Mouse (Mus musculus) liver, embryonic 15.5 days (tissue): ENCODE measurements around the gene Zfhx3. TPM values are rescaled to one million over a fixed set of nuclear protein-coding genes. Genes with fewer than 3 reads are reported as not detected.

Source experiments
- ATAC-seq: fragments of 200-750 bp; cut with Nextera tagmentation; 2 replicates; pipeline ENCODE4 v1.8.0; 2017; ENCODE audit warnings: moderate number of reproducible peaks, mild to moderate bottlenecking, moderate library complexity; ENCODE audit not compliant: insufficient read depth
- H3K27ac ChIP-seq: fragments of 300-500 bp; sonication (generic); replicated peaks from 2 replicates; pipeline ENCODE4 v1.5.1; 2015; ENCODE audit warnings: mild to moderate bottlenecking, inconsistent platforms
- H3K27me3 ChIP-seq: fragments of 300-500 bp; sonication (generic); 2 replicates; pipeline ENCODE4 v1.6.1; 2015; ENCODE audit warnings: mild to moderate bottlenecking, inconsistent platforms
- H3K36me3 ChIP-seq: fragments of 300-500 bp; sonication (generic); replicated peaks from 2 replicates; pipeline ENCODE4 v1.6.1; 2015; ENCODE audit warnings: moderate library complexity, mild to moderate bottlenecking, inconsistent platforms
- H3K4me1 ChIP-seq: fragments of 300-500 bp; sonication (generic); replicated peaks from 2 replicates; pipeline ENCODE4 v1.6.1; 2015; ENCODE audit warnings: inconsistent platforms
- H3K4me2 ChIP-seq: fragments of 300-500 bp; sonication (generic); 2 replicates; pipeline ENCODE4 v1.6.1; 2015; ENCODE audit warnings: moderate library complexity, mild to moderate bottlenecking, inconsistent platforms
- H3K4me3 ChIP-seq: fragments of 300-500 bp; sonication (generic); replicated peaks from 2 replicates; pipeline ENCODE4 v1.5.1; 2015; ENCODE audit warnings: mild to moderate bottlenecking, inconsistent platforms
- H3K9ac ChIP-seq: fragments of 300-500 bp; sonication (generic); 2 replicates; pipeline ENCODE4 v1.6.1; 2015; ENCODE audit warnings: moderate library complexity, mild to moderate bottlenecking, inconsistent platforms
- H3K9me3 ChIP-seq: fragments of 300-500 bp; sonication (generic); replicated peaks from 2 replicates; pipeline ENCODE4 v1.6.1; 2016; ENCODE audit warnings: inconsistent platforms
- WGBS: fragments of 180-500 bp; shearing (Covaris S2); methylation state at CpG from one replicate; pipeline ENCODE4 v1.1.7; 2015; ENCODE audit warnings: mixed read lengths; ENCODE audit not compliant: insufficient replicate concordance; 5-methylcytosine and 5-hydroxymethylcytosine counted together
- polyA plus RNA-seq: library from polyadenylated mRNA; unstranded; fragments of >200 nt; fragmentation: Nextera tagmentation; extraction: Ambion mirVana; gene quantifications from 2 replicates; pipeline ENCODE4 v1.2.1, GENCODE M21; 2015

Zfhx3 gene
- polyA plus RNA-seq, 1 experiment from 2014 or later, result 1.0 TPM

DNA sequence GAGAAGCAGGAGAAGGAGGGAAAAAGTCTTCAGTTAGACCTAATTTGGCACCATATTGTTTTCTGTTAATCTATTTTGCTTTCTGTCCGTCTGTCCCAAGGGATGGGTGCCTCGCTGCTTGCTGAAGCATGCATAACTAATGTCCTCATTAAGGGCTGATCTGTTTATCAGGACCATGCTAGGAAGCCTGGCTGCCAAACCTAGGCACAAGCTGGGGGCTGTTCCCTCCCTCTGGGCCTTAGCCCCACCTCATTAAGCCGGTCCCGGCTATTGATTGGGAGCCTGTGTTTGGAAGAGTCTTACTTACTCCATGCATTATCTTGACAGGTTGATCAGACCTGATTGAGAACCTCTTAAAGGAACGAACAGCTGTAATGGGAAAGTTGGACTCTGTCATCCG is 903.7 kb downstream of the Zfhx3 start:
- Histone ChIP-seq H3K27me3 (no peaks in the 10 kb centered on the region), H3K4me1 (no peaks in the 10 kb centered on the region; the same call in 1 of the 2 replicates), H3K27ac (no peak overlapping the region), H3K4me2 (no peak overlapping the region), H3K4me3 (no peak overlapping the region), H3K9me3 (no peaks in the 10 kb centered on the region), H3K9ac (no peak overlapping the region), H3K36me3 (no peaks in the 10 kb centered on the region)
- ATAC-seq, result no peak
- WGBS, result 62% methylated on average over 6 of the region's 6 CpGs

GRCm38 (mm10) chr8:108846827-108847226 is 904.4 kb downstream of the Zfhx3 start:
- Histone ChIP-seq H3K9ac (no peak overlapping the region), H3K9me3 (no peaks in the 10 kb centered on the region), H3K4me3 (no peak overlapping the region), H3K4me1 (no peaks in the 10 kb centered on the region; the same call in 1 of the 2 replicates), H3K27me3 (no peaks in the 10 kb centered on the region), H3K4me2 (no peak overlapping the region; the same call in 1 of the 2 replicates), H3K36me3 (no peaks in the 10 kb centered on the region), H3K27ac (no peak overlapping the region)
- WGBS, result 37% methylated on average over 11 of the region's 11 CpGs
- ATAC-seq, result no peak

GRCm38 (mm10) chr8:108847356-108847755 is 904.9 kb downstream of the Zfhx3 start:
- Histone ChIP-seq H3K9ac (no peak overlapping the region), H3K4me3 (no peak overlapping the region), H3K4me1 (no peaks in the 10 kb centered on the region; the same call in 1 of the 2 replicates), H3K27ac (no peak overlapping the region), H3K36me3 (no peaks in the 10 kb centered on the region), H3K9me3 (no peaks in the 10 kb centered on the region), H3K27me3 (no peaks in the 10 kb centered on the region), H3K4me2 (no peak overlapping the region)
- no peak for ATAC-seq
- WGBS, result 45% methylated on average over 2 of the region's 2 CpGs

- H3K9ac ChIP-seq, result no peak overlapping the region
- H3K36me3 ChIP-seq, result no peaks in the 10 kb centered on the region
- no peaks in the 10 kb centered on the region; the same call in 1 of the 2 replicates for H3K4me1 ChIP-seq
- no peaks in the 10 kb centered on the region for H3K9me3 ChIP-seq
- no peak for ATAC-seq
- H3K27me3 ChIP-seq, result no peaks in the 10 kb centered on the region
- no peak overlapping the region for H3K4me3 ChIP-seq
- 50% methylated on average over 3 of the region's 3 CpGs for WGBS
- no peak overlapping the region for H3K27ac ChIP-seq
- no peak overlapping the region for H3K4me2 ChIP-seq
Measured at GRCm38 (mm10) chr8:108848484-108848883, 906.0 kb downstream of the Zfhx3 start.

DNA sequence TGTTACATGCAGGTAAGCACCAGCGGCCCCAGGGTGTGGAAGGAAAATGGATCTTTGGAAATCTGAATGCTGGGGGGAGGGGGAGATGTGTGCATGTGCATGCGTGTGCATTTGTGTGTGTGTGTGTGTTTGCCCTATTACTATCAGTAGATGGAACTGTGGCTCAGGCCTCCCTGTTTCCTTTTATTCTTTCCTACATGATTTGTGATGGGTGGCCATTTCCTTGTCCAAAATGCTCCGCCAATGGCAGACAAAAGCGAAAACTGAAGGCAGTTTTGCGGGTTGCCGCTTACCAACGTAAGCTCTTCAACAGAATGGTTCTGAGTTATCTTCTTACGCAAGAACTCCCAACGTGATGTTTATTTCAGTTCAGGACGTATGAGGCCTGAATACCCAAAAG is 910.6 kb downstream of the Zfhx3 start:
- Histone ChIP-seq H3K9ac (no peak overlapping the region), H3K27ac (no peak overlapping the region), H3K4me2 (no peak overlapping the region), H3K27me3 (no peaks in the 10 kb centered on the region), H3K9me3 (no peaks in the 10 kb centered on the region), H3K4me1 (no peaks in the 10 kb centered on the region), H3K4me3 (no peak overlapping the region), H3K36me3 (no peaks in the 10 kb centered on the region)
- WGBS, result 64% methylated on average over 10 of the region's 10 CpGs
- ATAC-seq, result no peak

GRCm38 (mm10) chr8:108854444-108855102 is 912.1 kb downstream of the Zfhx3 start:
- H3K36me3 ChIP-seq, result no peaks in the 10 kb centered on the region
- no peaks in the 10 kb centered on the region for H3K4me1 ChIP-seq
- H3K4me2 ChIP-seq, result no peak overlapping the region
- H3K4me3 ChIP-seq, result no peak overlapping the region
- no peaks in the 10 kb centered on the region for H3K27me3 ChIP-seq
- WGBS, result 58% methylated on average over 12 of the region's 12 CpGs
- no peak overlapping the region for H3K27ac ChIP-seq
- H3K9ac ChIP-seq, result no peak overlapping the region
- no peak for ATAC-seq
- no peaks in the 10 kb centered on the region for H3K9me3 ChIP-seq

- WGBS, result 77% methylated on average over 8 of the region's 8 CpGs
Measured at GRCm38 (mm10) chr8:108859001-108859400, 916.6 kb downstream of the Zfhx3 start.

GRCm38 (mm10) chr8:108859983-108860382 is 917.5 kb downstream of the Zfhx3 start:
- Histone ChIP-seq H3K9me3 (no peaks in the 10 kb centered on the region), H3K4me2 (no peak overlapping the region), H3K36me3 (no peaks in the 10 kb centered on the region), H3K27me3 (no peaks in the 10 kb centered on the region), H3K4me1 (no peaks in the 10 kb centered on the region), H3K27ac (no peak overlapping the region), H3K9ac (no peak overlapping the region), H3K4me3 (no peak overlapping the region)
- 61% methylated on average over 9 of the region's 9 CpGs for WGBS
- ATAC-seq, result no peak

More at GRCm38 (mm10) chr8:108859001-108859400, 916.6 kb downstream of the Zfhx3 start:
- Histone ChIP-seq H3K4me3 (no peak overlapping the region), H3K27ac (no peak overlapping the region), H3K9ac (no peak overlapping the region), H3K9me3 (no peaks in the 10 kb centered on the region), H3K4me1 (no peaks in the 10 kb centered on the region), H3K4me2 (no peak overlapping the region), H3K27me3 (no peaks in the 10 kb centered on the region), H3K36me3 (no peaks in the 10 kb centered on the region)
- ATAC-seq, result no peak

GRCm38 (mm10) chr8:108863440-108863839 is 921.0 kb downstream of the Zfhx3 start:
- H3K36me3 ChIP-seq, result no peaks in the 10 kb centered on the region
- no peak for ATAC-seq
- 71% methylated on average over 10 of the region's 10 CpGs for WGBS
- no peak overlapping the region for H3K9ac ChIP-seq
- no peaks in the 10 kb centered on the region for H3K27me3 ChIP-seq
- peaks cover 19% of the 10 kb centered on the region for H3K4me1 ChIP-seq
- no peaks in the 10 kb centered on the region for H3K9me3 ChIP-seq
- no peak overlapping the region for H3K4me3 ChIP-seq
- no peak overlapping the region for H3K4me2 ChIP-seq
- no peak overlapping the region for H3K27ac ChIP-seq

DNA sequence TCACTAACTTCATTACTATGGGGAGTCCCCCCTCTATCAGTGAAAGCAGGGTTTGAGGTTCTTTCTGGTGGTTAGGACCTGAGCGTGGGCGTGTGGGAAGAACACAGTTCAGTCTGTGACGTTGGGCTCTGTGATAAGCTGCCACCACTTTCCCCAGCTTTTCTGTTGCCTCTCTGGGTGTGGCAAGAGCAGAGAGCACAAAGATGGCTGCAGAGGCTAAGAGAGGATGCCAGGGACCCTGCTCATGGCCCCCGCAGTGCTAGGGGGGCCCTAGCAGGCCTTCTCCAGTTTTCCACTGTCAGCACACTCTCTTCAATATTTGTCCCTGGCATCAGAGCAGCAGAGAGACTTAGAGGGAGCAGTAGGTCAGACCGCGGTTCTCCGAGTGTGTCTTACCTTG is 924.0 kb downstream of the Zfhx3 start:
- no peak overlapping the region for H3K9ac ChIP-seq
- H3K27me3 ChIP-seq, result no peaks in the 10 kb centered on the region
- no peak overlapping the region for H3K4me3 ChIP-seq
- no peak for ATAC-seq
- H3K9me3 ChIP-seq, result no peaks in the 10 kb centered on the region
- 52% methylated on average over 7 of the region's 7 CpGs for WGBS
- no peak overlapping the region for H3K27ac ChIP-seq
- peaks cover 22% of the 10 kb centered on the region for H3K4me1 ChIP-seq
- H3K36me3 ChIP-seq, result no peaks in the 10 kb centered on the region
- no peak overlapping the region; the same call in 1 of the 2 replicates for H3K4me2 ChIP-seq

DNA sequence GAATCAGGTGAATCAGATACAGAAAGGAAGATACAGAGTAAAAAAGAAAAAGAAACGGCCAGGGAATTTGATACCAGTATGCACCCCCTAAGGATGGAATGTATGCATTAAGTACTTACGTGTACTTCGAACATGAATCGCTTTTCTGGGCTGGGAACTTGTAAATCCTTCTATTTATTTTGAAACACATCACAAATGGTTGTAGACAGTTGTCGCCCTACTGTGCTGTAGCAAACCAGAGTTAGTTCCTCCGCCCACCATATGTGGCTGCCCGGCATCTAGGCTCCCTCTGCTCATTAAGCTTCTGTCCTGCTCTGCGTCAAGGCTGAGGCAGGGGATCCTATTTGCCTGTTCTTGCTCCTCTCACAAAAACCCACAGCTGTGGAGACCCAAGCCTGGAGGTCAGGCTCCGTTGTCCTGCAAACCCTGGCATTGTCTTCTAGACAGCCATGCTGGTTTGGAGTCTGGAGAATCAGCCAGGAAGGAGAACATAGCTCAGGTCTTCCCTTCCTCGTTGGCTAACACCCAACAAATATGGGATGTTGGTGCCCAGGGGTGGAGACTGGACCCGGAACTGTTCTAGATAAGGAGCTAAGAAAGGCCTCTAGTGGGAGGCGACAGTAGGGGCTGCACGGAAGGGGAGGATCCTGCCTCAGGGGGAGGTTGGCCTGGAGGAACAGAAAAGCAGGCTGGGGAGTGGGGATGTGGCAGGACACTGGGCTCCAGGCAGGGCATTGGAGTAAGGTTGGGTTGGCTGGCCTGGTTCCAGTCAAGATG is 925.2 kb downstream of the Zfhx3 start:
- no peak overlapping the region for H3K4me3 ChIP-seq
- no peaks in the 10 kb centered on the region for H3K27me3 ChIP-seq

More for the DNA sequence above, 925.2 kb downstream of the Zfhx3 start:
- H3K36me3 ChIP-seq, result no peaks in the 10 kb centered on the region
- peak; percentile 76 for ATAC-seq
- H3K4me2 ChIP-seq, result peak overlapping the region; percentile 44
- H3K9me3 ChIP-seq, result no peaks in the 10 kb centered on the region
- H3K9ac ChIP-seq, result no peak overlapping the region
- H3K4me1 ChIP-seq, result peaks cover 22% of the 10 kb centered on the region
- H3K27ac ChIP-seq, result no peak overlapping the region
- WGBS, result 55% methylated on average over 13 of the region's 13 CpGs
